Mouse (Mus musculus) CD4-positive helper T cell, adult 2 months (primary cell): ENCODE results near the gene Myrip.
"Not testable (repeated sequence)": the region's sequence is repeated elsewhere in the genome, so short reads cannot be mapped to it uniquely, and the experiment has no call there.

ENCODE experiments used
- DNase-seq: peaks from one replicate; pipeline ENCODE4 v3.0.0-alpha.2; 2012; ENCODE audit warnings: low read depth, missing footprints, low spot score

The Myrip gene

DNA sequence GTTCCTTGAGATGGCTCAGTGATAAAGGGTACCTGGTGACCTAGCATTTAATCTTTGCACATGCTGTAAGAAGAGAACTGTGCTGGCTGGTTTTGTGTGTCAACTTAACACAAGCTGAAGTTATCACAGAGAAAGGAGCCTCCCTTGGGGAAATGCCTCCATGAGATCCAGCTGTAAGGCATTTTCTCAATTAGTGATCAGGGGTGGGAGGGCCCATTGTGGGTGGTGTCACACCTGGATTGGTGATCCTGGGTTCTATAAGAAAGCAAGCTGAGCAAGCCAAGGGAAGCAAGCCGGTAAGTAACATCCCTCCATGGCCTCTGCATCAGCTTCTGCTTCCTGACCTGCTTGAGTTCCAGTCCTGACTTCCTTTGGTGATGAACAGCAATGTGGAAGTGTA lies at the start of gene Myrip:
TSS of gene Myrip (plus strand) at position 301 of the 400 bp plus-strand sequence.
- DNase-seq, result not testable (repeated sequence)

DNA sequence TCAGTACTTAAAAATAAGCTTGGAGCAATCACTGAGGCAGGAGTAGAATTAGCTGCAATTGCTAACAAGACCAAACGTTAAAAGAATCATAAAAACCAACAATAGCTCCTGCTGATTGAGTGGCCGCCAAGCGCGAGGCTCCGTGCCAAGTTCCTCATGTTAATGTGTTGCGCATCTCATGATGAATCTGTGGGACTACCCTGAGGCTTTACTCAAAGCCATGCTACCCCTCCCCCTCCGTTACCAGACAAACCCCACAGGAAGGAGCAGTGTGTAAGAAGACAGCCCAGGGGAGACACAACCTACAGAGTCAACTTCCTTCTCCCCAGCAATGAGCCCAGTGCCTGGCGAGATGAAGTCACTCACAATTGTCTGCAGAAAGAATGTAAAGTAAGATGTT lies 41.5 kb upstream of the Myrip start:
- peak; percentile 20 for DNase-seq

DNA sequence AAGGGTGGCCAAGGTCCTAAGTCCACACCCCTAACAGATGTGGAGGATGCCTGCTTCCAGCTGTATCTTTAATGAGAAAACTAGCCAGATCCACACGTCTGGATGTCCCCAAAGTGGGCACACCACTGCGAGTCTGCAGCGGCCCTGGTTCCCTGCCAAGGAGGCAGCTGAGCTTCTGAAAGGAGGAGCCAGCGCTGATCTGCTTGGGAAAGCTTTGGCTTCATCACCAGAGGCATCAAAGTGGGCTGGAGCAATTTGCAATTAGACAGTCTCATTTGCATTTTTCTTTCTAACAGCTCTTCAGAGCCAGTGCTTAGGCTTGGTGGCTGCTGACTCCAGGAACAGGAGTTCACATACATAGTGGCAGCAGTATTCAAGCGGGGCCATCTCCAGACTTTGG lies 37.3 kb upstream of the Myrip start:
- DNase-seq, result no peak

DNA sequence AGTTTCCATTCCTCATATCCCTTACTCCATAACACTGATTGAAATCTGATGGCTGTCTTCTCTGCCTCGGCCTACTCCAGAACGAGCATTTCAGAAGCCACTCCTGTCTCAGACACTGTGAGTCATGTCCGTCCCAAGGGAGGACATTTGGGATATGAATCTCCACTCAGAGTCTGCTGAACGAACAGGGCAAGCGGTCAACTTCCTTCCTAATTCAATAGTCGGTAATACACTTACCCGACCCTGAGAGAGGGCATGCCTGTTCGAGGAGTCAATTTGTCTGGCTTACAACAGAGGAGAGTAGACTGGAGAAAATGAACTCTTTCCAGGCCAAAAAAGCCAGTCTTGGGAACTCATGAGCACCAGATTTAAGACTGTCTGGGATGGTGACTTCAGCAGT lies 28.2 kb upstream of the Myrip start:
- no peak for DNase-seq

DNA sequence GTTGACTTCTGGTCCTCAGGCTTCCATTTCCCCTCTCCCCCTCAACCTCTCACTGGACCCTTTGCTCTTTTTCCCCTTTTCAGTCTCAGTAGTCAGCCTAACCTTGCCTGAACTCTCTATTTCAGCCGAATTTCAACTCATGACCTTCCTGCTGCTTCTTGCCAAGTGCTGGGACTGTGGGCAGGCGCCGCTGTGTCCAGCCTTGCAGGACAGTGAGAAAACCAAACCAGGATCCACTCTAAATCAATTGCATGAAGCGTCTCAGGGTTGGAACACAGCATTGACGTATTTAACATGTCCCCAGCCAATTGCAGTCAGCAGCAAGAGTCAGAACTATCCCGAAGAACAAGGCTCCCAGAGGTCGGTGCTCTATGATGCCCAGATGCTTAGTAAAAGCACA lies 26.1 kb upstream of the Myrip start:
- DNase-seq, result no peak

DNA sequence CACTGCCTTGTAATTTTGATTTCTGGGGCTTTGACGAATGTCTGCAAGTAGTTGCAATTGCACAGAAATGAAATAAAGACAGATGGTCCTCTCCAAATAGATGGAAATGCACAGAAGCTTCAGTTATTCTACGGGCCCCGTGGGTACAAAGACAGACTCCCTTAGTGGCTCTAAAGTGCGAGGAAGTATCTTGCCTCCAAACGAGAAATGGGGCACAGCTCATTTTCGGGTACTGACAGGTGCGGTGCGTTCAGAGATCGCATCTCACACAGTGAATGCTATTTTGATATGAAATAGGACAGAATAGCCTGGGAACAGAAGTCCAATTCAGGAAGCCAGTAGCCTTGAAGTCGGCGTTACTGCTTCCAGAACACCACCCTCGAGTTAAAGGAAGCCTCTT lies 20.2 kb upstream of the Myrip start:
- no peak for DNase-seq

DNA sequence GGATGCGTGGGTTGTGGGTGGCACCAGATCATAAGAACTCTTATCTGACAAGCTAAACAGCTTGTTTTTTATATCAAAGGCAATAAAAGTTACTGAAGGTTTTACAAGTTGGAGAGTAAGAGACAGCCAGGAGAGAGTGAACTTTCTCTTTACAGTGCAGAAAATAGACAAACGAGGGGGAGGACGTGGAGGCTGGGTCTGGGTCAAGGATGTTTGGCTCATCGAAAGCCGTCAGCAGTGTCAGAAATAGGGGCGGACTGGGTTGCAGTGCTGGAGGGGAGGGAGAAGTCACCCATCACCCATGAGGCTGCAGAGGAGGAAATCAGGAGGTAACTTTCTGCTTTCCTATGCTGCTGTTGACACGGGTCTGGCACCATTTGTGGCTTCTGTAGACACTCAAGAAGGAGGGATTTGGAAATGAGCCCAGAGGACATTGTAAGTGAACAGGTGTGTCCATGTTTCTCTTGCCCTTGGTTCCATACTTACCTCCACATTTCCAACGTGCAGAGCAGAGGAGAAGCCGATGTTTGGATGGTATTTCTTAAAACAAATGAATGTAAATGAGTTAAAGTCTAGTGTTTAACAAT lies 18.8 kb upstream of the Myrip start:
- DNase-seq, result no peak

DNA sequence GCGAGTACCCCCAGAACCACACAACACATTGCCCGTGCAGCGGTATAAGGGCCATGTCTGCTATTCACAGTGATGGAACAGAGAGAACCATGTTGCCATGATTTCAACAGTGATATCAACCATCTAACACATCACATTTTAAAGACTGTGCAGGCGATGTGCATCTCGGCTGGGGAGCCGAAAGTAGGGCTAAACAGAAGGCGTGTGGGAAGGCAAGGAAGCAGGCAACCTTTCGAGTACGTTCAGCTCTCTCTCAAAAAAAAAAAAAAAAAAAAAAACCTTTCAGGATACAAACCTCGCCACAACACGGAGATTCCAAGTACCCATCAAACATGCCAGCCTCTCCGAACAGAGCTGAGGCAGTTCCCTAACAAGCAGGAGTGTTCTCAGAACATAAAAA lies 17.8 kb upstream of the Myrip start:
- DNase-seq, result no peak

DNA sequence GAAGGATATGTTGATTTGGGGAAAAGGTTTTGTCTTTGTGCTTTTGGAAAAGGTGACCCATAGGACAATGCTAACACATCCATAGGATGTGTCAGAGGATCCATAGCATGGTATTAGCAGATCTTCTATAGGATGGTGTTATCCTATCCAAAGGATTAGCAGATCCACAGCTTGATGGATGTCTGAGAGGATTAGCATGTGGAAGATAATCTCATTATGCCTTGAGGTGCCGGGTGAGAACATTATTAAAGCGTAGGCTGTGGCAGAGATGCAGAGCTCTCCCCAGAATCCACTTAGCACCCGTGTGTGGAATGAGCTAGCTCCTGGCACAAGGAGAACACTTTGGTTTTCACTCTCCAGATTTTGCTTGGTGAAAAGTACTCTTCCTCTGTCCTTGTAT lies 13.3 kb upstream of the Myrip start:
- no peak for DNase-seq

DNA sequence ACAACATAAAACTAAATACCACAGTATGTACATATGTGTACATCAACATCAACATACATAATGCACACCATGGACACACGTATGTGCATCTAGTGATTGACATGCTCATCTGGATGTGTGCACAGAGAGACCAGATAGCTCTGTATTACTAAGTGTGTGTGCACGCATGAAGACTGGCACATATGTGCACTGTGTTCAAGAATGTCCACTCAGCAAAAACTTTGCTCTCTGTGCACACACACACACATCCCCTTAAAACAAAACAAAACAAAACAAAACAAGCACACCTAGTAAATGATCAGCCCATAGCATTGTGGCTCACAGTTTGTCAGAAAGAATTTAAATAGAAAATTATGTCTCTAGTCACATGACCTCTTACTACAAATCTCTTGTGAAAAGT lies 10.9 kb upstream of the Myrip start:
- no peak for DNase-seq

DNA sequence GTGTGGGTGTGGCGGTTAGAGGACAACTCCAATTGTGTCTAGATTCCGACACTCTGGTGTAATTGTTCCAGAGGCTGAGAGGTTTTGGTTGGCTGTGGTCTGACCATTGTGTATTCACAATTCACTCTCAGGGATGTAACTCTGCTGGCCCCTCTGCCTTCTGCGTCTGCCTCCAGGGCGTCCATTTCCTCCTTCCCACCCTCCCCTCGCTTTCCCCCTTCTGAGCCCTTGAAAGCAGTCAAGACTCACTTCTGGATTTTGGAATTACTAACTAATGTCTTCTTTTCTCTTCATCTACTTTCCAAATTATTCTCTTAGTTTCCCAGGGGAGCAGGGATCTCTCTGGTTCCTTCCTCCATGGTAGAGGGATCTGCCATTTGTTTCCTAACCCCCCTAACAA lies 8.8 kb upstream of the Myrip start:
- DNase-seq, result no peak

DNA sequence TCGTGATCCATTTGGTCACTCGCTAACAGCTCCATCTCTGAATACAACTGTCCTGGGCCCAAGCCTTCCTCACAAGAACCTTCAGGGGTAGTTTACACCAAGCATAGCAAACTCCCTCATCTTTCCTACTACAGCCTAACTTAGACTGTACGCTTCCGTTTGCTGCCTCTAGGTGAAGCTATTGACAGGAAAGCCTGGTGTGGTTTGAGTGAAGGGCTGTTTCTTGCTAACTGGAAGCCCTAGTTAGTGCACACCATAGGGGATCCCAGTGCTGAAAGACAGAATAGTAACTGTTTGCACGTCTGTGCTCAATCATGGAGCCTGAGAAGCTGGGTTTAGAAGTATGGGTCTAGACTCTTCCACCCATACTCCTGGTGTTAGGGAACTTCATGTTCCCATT lies 5.8 kb upstream of the Myrip start:
- DNase-seq, result no peak

DNA sequence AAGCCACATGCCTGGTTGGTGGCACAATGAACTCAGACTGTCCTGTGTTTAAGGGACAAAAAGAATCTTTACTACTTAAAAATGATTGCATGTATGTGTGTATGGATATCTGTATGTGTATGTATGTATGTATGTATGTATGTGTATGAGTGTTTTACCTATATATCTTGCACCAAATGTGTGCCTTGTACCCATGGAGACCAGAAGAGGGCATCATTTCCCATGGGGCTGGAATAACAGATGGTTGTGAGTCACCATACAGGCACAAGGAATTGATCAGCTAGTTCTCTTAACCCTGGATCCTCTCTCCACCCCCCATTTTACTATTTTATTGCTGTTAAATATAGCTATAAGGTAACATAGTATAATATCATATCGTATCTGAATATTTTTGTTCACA lies 4.4 kb upstream of the Myrip start:
- DNase-seq, result no peak

DNA sequence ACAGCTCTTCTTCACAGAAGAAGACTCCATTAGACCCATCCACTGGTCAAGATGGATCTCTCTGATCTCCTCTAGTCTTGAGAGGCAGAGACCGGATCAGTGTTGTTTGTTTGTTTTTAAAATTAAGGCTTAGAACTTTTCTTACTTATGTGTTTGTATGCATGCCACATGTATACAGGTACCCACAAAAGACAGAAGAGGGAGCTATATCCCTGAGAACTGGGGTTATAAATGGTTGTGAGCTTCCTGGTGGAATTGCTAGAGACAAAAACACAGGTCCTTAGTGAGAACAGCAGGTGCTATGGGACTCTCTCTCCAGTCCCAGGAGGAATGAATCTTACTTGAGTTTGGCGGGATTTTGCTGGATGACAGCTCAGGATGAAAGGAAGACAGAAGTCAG lies 1.9 kb upstream of the Myrip start:
- DNase-seq, result no peak

DNA sequence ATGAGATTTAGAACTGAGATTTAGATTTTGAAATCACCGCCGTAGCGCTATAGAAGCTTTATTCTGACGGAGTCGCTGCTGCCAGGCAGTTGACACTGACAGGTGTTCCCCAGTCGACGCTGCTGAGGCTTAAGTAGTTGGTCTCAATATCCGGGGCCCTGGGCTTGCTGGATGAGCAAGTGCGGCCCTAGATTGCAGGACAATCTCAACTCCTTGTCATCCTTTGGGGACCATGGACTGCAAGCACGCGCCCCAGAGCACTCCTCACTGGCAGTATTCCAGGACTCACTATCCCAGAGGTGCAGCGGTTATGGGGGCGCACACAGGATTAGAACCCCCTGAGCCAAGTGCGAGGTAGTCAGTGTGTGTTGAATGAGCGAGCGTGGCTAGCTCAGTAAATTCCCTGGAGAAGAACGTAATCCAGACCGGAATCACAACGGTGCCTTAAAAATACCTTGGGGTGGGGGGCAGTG lies 1.7 kb downstream of the Myrip start:
- DNase-seq, result no peak

DNA sequence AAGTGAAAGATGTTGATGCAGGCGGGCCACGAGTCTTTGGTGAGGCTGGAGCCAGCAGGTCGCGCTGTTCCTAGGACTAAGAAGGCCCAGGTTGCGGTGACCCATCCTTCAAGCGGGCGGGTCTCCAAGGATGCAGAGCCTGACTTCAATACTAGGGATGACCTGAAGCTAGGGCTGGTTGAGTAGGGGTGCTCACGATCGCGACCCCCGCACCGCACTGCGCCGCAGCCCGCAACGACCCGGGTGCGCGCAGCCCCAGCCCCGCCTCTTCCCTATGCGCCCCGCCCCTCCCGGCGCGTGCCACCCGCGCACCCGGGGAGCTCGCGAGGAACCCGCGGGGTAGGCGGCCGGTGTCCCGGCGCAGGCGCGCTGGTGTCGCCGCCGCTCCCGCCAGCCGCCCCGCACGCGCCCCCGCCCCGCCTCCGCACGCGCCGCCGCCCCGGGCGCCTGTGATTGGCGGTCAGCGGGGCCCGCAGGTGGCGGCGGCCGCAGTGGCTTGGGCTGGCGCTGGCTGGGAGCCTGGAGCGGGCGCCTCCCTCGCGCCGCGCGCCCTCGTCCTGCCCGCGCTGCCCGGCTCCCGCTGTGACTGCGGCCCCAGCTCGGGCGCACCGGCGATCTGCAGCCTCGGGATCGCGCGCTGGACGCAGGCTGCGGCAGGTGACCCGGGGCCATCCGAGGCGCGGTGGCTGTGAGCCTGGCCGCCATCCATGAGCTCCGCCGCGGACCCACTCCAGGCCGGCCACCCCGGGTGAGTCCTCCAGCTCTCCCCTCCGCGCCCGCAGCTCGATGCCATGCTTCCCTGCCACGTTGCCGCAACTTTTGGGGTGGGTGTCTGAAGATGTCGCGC lies 2.4 kb downstream of the Myrip start:
- no peak for DNase-seq

DNA sequence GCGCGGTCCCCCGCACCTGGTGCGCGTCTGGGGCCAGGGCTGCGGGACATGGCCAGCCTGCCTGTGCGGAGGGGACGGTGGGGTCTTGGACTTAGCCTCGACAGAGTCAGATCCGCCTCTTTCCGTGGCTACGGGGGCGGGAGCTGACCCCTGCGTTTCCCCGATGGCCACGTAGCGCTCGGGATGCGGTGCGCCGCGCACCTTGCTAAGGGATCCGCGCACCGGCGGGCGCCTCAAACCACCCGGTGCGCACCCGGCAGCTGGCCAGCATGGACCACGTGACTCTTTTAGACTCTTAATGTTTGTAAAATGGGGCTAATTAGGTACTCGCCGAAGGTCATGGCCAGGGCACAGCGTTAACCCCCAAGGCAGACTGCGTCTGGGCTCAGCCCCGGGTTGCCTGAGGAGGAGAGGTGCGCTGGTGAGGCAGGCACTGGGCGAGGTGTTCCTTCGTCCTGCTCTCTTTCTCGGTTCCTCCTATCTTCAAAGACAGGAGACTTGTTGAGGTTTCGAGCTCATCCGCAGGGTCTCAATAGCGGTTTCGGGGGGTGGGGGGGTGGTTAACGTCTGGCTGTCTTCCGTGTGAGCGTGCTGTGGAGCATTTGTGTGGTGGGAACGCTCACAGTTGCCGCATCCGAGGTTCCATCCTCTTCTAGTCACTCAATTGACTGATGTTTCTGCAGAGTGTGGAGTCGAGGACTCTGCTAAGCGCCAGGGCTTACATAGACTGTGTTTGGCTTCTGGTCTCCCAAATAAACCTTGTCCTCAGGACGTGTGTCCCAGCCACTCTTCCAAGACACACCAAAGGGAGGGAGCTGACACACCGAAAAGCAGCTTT lies 3.2 kb downstream of the Myrip start:
- DNase-seq, result no peak

DNA sequence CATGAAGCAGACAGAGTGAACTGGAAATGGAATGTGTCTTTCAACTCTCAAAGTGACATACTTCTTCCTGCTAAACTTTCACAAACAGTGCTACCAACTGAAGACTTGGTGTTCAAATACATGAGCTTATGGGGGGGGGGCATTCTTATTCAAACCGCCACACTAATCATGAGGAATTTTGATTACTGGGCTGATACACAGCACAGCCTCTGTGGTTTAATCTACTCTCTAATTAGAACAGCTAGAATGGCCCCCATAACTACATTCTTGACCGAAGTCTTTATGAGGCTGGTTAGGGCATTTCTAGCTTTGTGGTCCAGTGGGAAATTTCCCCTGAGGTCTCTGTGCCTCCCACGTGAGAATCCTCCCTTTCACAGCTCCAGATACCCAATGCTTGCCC lies 13.9 kb downstream of the Myrip start:
- no peak for DNase-seq

DNA sequence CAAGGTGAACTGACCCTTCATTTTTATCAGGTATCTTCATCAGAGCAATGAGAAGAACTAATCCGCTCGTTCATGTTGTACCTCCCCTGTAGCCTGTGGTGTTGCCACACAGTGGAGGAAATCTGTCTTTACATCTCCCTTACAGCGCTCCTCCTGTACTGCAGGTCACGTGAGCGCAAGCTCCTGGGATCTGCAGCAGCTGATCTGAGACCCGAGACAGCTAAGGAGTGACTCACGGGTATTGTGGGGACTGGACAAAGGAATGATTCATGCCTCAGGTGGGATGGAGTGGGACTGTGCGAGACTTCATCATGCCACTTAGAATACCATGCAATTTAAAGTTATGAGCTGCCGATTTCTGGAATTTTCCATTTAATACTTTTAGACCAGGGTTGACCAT lies 17.8 kb downstream of the Myrip start:
- DNase-seq, result no peak

DNA sequence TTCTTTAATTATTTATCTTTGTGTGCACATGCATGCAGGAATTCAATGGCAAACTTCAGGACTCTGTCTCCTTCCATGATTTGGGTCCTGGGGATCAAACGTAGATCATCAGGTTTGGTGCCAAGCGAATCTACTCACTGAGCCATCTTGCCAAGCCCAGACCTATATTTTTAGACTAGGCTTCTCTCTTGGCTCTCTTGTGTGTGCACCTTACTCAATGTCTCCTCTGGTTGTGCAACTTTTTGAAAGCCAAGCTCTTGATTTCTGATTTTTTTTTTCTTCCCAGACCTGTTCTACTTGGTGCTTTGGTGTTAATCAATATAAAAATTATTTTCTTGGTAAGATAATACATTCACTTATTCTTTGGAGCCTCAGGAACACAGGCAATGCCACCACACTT lies 19.3 kb downstream of the Myrip start:
- no peak for DNase-seq

DNA sequence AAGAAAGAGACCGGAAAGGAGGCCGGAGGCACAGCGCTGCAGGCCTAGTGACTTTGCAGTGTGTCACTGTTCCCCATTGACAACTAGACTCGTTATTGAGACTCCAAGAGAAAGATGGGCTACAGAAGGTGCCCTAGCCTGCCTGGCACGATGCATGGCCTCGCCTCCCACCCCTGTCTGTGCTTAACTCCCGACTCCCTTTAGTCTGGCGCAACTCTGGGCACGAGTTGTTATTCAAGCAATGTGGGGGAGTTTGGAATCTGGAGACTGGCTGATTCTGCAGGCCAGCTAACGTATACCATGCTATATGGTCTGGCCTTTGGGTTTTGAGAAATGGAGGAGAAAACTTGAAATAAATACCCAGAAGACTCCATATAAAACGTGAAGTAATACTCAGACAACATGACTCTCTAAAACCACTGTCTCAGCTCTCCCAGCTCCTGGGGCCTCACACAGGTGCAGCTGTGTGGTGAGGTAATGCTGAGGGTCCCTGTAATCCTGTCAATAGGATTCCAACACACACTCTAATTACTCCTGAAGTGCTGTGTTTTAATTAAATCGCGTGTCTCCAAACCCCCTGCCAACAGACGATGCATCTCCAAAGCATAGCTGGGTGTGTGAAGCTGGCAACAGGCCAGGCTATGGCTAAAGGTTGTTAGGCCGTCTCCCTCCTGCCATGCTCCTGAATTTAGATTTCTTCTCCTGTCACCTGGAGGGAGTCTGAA lies 21.6 kb downstream of the Myrip start:
- DNase-seq, result no peak

DNA sequence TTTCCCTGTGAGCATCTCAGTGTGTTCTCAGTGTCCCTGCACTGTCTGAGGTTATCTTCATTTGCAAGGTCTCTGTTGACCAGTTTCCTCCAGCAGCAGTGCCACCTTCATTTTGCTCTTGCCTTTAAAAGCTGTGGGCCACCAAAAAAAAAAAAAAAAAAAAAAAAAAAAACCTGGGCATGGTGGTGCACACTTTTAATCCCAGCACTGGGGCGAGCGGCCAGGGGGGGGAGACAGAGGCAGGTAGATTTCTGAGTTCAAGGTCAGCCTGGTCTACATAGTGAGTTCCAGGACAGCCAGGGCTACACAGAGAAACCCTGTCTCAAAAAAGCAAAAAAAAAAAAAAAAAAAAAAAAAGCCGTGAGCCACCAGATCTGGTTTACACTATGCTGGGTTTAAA lies 29.7 kb downstream of the Myrip start:
- DNase-seq, result not testable (repeated sequence)
